Mouse (Mus musculus) CH12.LX (cell line): ENCODE results near the gene Zbtb34.

ENCODE experiments used
- CTCF ChIP-seq, 2 experiments: IDR thresholded peaks in 1 of 2; conservative IDR thresholded peaks in 1 of 2; 2 replicates each; pipeline ENCODE4 v1.5.1; 2011 to 2012; ENCODE audit warnings: low read depth in 2 of 2, low read length in 2 of 2, improper control_type of control experiment in 1 of 2, inconsistent platforms in 1 of 2, mild to moderate bottlenecking in 1 of 2, moderate library complexity in 1 of 2
- E2F4 ChIP-seq: IDR thresholded peaks from 2 replicates; pipeline ENCODE4 v1.6.1; 2011; ENCODE audit warnings: low read depth, low read length, improper control_type of control experiment; ENCODE audit not compliant: insufficient replicate concordance
- HCFC1 ChIP-seq: IDR thresholded peaks from 2 replicates; pipeline ENCODE4 v1.6.1; 2012; ENCODE audit warnings: low read depth, mild to moderate bottlenecking, inconsistent platforms, low read length, improper control_type of control experiment
- IRF4 ChIP-seq: IDR thresholded peaks from 2 replicates; pipeline ENCODE4 v1.6.1; 2014; ENCODE audit warnings: low read depth, mild to moderate bottlenecking, inconsistent platforms, low read length, improper control_type of control experiment
- MAX ChIP-seq: IDR thresholded peaks from 2 replicates; pipeline ENCODE4 v1.6.1; 2011; ENCODE audit warnings: low read length, improper control_type of control experiment
- MAZ ChIP-seq: IDR thresholded peaks from 2 replicates; pipeline ENCODE4 v1.6.1; 2012; ENCODE audit warnings: low read depth, mild to moderate bottlenecking, inconsistent platforms, low read length, improper control_type of control experiment, moderate library complexity
- POLR2A ChIP-seq: IDR thresholded peaks from 2 replicates; pipeline ENCODE4 v1.6.1; 2011; ENCODE audit warnings: low read depth, mild to moderate bottlenecking, improper control_type of control experiment, low read length
- RAD21 ChIP-seq: IDR thresholded peaks from 2 replicates; pipeline ENCODE4 v1.6.1; 2011; ENCODE audit warnings: low read depth, mild to moderate bottlenecking, low read length, improper control_type of control experiment, moderate library complexity
- RCOR1 ChIP-seq: conservative IDR thresholded peaks from 2 replicates; pipeline ENCODE4 v1.6.1; 2012; ENCODE audit warnings: low read depth, mild to moderate bottlenecking, inconsistent platforms, low read length, improper control_type of control experiment
- UBTF ChIP-seq: IDR thresholded peaks from 2 replicates; pipeline ENCODE4 v1.6.1; 2012; ENCODE audit warnings: low read depth, mild to moderate bottlenecking, inconsistent platforms, low read length, improper control_type of control experiment, moderate library complexity
- USF2 ChIP-seq: conservative IDR thresholded peaks from 2 replicates; pipeline ENCODE4 v1.6.1; 2011; ENCODE audit warnings: low read depth, low read length, improper control_type of control experiment
- ZC3H11A ChIP-seq: IDR thresholded peaks from 2 replicates; pipeline ENCODE4 v1.6.1; 2012; ENCODE audit warnings: low read depth, mild to moderate bottlenecking, inconsistent platforms, low read length, improper control_type of control experiment
- ZMIZ1 ChIP-seq: IDR thresholded peaks from 2 replicates; pipeline ENCODE4 v1.6.1; 2012; ENCODE audit warnings: low read depth, mild to moderate bottlenecking, inconsistent platforms, low read length, improper control_type of control experiment

DNA sequence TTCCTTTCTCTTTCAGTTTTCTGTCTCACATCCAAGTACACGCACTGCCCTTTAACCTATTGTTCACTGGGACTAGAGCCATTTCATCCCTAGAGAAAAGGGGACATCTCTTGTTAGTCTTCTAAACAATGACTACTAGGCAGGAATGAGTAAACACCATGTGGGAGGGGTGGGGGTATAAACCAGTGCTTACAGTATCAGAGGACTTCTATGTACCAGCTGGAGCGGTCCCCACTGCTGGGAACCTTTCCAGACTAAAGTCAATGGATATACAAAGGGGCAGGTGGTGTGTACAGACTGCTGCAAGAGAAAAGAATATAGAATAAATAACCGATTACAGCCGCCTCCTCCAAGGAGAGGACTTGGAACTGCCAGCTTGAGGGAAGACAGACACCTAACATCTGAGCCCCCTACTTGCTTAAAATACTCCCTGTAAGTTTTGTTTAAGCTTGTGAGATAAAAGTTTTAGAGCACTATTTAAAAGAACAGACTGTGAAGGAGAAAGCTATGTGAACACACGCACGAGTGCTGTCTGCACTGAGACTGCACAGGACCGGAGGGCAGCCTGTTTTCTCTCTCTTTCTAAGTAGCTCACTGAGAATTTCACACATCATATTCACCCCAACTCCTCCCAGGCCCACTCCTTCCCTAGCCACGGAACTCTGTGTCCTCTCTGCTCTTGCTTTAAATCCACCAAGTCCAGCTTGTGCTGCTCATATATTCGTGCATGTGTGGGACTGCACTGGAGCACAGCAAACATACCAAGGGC, 65.2 kb downstream of the Zbtb34 start:
- no peak for TF ChIP-seq RAD21
- no peak for TF ChIP-seq CTCF (conservative IDR thresholded peaks at IDR 0.05 in 1 of 2, IDR thresholded peaks at IDR 0.05 in 1 of 2; ENCODE audit: low read depth in 2 of 2, low read length in 2 of 2)
- TF ChIP-seq POLR2A = no peak
- no peak for TF ChIP-seq MAX
- TF ChIP-seq ZC3H11A = no peak
- no peak for TF ChIP-seq MAZ
- TF ChIP-seq HCFC1 = no peak
- TF ChIP-seq USF2 = no peak
- no peak for TF ChIP-seq ZMIZ1
- no peak for TF ChIP-seq RCOR1
- no peak for TF ChIP-seq E2F4
- no peak for TF ChIP-seq UBTF
- TF ChIP-seq IRF4 = no peak
